Mouse (Mus musculus): ENCODE data around the gene Fam186b.
"Not testable (repeated sequence)": the region's sequence is repeated elsewhere in the genome, so short reads cannot be mapped to it uniquely, and the experiment has no call there.

Fam186b gene

DNA sequence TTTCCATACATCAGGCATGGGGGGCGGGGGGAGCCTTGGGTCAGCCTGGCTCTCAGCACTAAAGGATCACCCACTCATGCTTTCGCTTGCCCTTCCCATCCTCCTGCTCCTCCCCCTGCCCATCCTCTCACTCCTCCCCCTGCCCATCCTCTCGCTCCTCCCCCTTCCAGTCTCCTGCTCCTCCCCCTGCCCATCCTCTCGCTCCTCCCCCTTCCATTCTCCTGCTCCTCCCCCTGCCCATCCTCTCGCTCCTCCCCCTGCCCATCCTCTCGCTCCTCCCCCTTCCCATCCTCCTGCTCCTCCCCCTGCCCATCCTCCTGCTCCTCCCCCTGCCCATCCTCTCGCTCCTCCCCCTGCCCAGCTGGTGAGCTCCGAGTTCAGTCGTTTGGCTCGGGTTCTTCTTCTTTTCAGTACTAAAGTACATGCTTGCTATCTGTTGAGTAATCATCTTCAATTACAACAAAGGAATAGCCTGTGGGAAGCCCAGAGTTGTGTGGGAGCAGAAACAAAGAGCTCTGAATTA is 35.9 kb downstream of the Fam186b start:
- in situ Hi-C loops (cut with MboI, MseI) = no loop called here

DNA sequence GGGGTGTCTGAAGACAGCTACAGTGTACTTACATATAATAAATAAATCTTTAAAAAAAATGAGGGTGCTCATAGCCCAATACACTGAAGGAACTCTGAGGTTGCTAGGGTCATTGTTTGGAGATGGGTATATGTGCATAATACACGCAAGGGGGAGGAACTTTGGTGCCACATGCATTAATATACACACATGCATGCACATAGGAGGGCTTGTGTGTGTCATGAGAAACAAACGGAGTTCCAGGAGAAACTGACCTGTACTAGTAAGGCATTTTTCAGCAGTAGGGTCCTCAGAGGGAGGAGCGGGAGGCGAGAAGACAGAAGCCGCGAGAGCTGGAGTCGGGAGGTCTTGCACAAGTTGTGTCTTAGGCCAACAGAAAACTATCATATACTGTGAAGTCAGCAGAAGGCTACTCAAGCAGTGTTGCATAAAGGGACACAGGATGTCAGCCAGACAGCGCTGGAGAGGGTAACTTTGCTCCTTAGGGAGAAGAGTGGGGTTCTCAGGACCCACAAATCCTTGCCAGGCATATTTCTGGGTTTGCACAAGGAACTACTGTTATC is 36.4 kb downstream of the Fam186b start:
- in situ Hi-C loops (cut with MboI, MseI) = no loop called here

DNA sequence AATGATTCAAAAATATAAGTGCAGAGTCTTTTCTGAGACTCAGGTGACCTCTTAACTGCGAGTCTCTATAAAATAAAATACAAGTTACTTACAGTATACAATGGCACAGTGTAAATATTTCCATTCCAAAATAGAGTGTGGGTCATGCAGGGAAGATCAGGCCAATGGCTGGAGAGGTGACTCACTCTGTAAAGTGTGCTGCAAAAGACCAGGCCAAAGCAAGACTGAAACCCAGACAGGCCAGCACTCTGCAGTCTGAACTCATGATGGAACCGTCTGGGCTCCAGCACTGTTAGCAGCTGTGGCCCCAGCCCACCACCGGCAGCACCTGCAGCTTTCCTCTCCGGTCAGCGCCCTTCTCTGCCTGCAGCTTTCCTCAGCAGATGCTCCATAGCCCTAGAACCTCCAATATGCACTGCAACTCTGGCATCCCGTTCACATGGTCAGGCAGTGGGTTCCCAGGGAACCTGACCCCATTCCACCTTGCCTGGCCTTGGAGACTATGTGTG is 40.4 kb downstream of the Fam186b start:
- in situ Hi-C loops (cut with MboI, MseI) = no loop called here

DNA sequence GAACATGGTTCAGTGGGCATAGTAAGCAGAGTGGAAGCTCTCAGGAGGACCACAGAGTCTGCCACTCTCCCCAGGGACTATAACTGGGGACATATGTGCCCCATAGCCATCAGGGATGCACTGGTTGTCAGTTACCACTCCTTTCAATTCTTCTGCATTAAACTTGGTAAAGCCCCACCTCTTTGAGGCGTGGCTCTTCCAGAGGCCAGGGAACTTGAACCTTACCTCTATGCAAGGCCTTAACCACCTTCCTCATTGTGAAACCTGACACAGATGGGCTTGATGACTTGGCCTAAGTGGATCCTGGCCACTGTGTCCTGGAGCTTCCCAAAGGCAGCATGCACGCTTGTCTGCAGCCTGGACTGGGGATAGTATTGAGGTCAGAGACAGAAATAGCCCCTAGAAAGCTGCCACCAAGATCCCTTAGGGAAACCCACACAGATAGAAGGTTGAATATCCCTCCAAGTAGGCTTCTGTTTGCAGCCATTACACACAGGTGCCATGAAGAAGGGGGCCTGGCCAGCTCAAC is 41.1 kb downstream of the Fam186b start:
- in situ Hi-C loops (cut with MboI, MseI) = no loop called here

DNA sequence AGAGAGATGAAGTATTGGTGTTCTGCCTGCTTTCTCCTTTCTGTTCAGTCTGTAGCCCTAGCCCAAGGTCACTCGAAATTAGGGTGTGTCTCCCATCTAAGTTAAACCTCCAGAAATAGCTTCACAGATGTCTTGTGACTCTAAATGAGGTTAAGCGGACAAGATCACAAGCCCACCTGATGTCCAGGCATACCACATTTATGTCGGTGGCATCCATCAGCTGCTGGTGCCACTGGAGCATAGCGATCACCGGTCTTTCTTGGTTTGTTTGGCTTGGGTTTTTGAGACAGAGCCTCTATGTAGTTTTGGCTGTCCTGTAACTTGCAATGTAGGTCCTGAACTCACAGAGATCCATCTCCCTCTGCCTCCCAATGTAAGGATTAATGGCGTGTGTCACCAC is 41.9 kb downstream of the Fam186b start:
- in situ Hi-C loops (cut with MboI, MseI) = no loop called here

DNA sequence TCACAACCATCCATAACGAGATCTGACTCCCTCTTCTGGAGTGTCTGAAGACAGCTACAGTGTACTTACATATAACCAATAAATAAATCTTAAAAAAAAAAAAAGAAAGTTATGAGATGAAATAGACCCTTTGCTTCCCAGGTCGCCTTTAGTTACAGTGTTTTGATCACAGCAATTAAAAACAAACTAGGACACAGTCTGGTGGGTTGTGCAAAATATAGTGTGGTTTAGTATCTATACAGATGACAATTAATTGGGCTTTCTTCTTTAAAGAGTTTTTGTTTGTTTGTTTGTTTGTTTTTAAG is 42.6 kb downstream of the Fam186b start:
- in situ Hi-C loops (cut with MboI, MseI) = not testable (repeated sequence)

DNA sequence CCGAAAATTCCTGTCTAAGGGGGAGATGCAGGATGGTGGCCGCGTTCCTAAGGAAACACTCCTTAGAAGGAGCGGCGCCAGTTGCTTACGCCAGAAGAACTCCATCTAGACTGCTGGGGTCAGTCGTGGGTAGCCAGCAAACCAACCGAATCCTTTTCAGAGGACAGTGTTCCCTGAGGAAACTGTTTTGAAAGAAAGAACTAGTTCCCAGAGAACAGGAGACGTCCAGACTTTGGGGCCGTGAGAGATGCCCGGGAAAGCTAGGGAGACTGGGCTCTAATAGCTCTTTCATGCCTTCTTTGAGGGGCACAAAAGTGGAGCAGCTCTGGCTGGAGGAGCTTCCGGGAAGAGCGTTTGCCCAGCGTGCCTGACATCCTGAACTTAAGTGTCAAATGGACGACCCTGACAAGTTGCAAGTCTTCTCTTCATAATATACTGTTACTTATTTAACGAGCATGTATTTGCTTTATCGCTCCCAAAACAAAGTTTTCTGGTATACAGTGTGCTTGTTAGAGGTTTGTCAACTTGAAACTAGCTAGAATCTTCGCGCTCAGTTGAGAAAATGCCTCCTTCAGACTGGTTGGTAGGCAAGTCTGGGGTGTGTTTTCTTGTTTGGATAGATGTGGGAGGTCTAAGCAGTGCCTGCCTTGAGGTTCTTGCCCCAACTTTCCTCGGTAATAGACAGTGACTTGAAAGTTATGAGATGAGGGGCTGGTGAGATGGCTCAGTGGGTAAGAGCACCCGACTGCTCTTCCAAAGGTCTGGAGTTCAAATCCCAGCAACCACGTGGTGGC is 43.1 kb downstream of the Fam186b start:
- in situ Hi-C loops (cut with MboI, MseI) = no loop called here

DNA sequence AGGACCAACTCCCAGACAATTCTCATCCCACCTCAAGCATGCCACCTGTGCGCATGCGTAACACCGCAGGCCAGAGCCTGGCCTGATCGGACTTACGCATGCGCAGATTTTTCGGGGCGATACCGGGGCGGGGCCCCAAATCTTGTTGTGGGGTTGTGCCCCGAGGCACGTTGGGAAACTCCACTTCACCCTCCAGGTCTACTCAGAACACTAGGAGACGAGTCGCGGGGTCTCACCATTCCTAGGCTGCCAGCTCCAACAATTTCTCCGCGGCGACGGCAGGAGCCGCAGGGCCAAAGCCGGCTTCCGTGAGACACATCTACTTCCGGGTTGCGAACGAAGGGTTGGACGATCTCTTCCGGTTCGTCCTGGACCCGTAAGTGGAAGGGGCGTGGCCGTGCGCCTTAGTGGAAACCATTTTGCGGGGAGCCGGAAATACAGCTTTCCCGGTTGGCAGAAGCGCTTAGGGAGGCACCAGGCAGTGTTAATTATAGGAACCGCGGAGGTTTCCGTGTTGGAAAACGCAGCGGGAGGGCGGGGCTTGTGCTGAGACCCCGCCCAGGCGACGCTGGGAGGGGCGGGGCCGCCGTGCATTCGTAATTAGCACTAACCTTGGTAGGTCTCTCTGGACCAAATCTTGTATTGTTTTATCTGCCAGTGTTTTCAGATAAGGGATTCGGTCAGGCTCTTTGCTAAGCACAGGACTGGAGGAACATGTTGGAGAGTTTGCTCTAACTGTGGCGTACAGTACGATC is 43.9 kb downstream of the Fam186b start, which contains the start of gene Mcrs1:
Mcrs1 (minus strand) TSS at position 336 of the 755 bp plus-strand sequence.
- in situ Hi-C loops (cut with MboI, MseI) = no loop called here

DNA sequence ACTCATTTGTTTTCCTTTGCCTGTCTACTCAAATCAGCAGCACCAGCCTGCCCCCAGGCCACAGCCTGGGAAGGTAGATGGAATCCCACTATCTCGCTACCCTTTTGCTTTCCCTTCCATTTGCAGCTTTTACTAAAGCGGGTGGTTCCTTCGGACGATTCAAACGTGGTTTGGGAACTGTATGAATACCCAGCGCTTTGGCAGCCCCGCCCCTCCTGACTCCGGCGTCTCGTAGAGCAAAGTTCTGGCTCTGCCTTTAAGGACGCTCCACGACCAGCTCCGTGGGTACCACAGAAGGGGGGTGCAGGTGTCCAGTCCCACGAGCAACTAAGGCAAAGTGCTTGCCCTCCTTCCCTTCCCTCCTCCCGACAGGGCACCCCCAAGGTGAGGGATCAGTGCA is 44.6 kb downstream of the Fam186b start:
- in situ Hi-C loops (cut with MboI, MseI) = not testable (repeated sequence)

DNA sequence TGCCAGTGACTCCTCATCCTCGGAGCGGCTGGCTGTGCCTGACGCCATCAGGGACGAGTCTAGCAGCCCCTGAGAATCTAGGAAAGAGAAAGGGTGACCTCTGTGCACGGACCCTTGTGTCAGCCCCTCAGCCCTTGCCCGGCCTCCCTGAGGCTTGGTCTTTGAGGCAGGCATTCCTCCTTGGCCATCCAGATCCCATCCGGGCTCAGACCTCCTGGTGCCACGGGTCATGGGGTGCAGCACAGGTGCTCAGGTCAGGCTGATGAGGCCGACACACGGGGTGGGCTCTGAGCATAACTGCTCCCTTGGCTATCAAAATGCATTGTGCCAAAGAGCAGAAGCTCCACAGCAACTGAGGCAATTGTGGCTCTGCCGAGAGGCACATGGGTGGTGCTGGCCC is 45.8 kb downstream of the Fam186b start:
- in situ Hi-C loops (cut with MboI, MseI) = no loop called here

DNA sequence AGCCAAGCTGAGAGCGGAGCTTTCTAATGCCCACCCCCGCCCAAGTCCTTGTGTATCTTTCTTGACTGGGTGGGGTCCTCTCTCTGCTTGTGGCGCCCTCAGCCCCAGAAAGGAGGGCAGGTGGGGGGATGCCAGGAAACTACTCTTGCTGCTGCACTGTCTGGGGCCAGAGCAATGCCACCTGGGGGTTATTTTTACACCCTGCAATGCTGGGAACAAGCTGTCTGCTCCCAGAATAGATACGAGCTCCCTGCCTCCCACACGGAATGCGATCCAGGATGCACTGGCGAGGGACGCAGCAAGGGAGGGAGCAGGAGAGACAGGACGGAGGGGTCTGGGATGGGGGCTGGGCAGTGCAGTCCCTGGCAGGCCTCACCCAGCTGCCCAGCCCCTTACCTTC is 46.7 kb downstream of the Fam186b start:
- in situ Hi-C loops (cut with MboI, MseI) = no loop called here

DNA sequence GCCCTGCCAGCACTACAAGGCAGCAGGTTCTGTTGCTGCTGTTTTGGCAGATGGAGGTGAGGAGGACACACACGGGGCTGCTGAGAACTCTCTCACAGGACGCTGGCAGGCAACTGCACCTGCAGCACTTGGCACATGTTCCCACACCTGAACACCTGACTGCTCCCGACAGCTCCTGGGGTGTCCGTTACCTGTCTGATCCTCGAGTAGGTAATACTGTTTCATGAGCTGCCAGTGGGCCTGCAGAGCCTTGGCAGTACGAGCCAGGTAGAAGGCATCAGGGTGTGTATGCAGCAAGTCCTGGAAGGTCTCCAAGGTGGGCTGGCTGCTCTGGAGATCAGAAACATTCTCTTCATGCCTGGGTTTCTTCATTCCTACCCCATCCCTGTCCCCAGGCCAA is 49.0 kb downstream of the Fam186b start:
- in situ Hi-C loops (cut with MboI, MseI) = not testable (repeated sequence)

DNA sequence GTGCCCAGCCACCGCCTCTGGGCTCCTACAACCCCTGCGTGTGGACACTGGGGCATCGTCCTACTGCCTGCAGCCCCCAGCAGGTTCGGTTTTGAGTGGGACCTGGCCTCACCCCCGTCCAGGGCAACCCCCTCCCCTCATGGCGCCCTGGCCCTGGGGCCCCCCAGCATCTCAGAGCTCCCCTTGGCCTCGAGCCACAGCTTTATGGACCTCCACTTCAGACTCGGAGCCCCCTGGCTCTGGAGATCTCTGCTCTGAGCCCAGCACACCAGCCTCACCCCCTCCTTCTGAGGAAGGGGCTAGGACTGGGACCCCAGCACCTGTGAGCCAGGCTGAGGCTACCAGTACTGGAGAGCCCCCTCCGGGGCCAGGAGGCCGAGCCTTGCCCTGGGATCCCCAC is 53.6 kb downstream of the Fam186b start:
- in situ Hi-C loops (cut with MboI, MseI) = no loop called here

DNA sequence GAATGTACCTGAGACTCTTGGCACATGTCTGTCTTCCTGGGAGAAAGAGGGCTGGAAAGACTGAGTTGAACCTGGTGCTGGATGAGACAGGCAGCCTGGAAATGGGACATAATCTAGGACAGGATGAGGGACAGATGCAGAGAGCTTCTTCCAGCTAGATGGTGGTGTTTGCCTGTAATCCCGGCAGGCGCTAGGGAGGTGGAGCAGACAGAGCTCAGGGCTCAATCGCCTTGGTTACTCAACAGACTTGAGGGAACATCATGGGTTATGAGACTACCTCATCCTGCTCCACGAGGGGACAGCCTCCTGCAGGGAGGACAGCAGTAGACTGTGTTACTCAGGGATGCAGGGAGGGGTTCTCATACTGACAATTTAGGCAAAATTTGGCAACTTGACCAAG is 54.4 kb downstream of the Fam186b start:
- in situ Hi-C loops (cut with MboI, MseI) = no loop called here

DNA sequence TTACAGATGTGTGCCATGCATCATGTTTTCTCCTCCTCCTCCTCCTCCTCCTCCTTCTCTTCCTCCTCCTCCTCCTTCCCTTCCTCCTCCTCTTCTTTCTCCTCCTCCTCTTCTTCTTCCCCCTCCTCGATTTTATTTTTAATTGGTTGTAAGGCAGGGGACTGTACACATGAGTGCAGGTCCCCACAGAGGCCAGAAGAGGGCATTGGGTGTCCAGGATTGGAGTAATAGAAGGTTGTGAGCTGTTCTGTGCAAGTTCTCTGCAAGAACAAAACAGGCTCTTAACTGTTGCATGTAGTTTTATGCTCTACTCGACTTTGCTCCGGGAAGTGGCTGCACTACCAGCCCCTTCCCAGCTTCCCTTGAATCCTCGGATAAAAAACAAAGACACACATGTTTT is 55.6 kb downstream of the Fam186b start:
- in situ Hi-C loops (cut with MboI, MseI) = no loop called here

DNA sequence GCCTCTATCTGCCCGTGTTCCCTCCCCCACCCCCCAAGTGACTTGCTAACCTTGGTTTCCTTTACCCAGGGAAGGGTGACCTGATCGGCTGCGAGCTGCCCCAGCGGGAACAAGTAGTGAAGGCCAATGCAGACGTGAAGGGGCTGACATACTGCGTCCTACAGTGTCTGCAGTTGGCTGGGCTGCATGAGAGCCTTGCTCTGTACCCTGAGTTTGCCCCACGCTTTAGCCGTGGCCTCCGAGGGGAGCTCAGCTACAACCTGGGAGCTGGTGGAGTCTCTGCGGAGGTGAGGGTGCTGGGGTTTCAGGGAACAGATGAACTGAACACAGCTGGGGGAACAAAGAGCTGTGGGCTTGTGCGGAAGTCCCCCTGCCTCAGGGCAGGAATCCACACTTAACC is 57.7 kb downstream of the Fam186b start:
- in situ Hi-C loops (cut with MboI, MseI) = no loop called here

DNA sequence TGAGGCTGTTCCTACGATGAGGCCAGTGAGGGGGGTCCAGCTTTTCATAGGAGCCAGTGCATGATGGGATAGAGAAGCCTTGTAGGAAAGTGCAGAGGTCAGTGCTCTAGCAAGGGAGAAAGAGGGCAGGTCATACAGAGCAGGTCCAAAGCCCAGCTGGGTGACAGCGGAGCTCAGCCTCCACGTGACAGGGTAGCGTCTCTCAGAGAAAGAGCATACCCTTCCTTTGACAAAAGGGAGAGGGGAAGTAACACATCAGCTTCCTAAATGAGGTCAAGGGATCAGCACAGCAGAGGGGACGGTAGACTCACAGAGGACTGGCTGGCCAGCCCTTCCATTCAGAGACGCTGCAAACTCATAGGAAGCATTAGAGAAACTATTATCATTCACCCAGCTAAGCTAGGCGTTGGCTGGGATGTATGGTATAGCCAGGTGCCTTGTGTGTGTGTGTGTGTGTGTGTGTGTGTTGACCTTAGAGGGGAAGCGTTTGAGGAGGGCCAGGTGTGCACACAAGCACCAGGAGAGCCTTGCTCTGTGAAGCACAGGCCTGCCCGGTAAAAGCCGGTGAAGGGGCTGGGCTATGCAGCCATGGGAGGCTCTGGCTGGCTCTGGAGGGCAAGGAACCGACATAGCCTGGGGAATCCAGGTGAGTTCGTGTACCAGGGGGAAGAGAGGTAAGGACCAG is 61.2 kb downstream of the Fam186b start:
- in situ Hi-C loops (cut with MboI, MseI) = no loop called here

DNA sequence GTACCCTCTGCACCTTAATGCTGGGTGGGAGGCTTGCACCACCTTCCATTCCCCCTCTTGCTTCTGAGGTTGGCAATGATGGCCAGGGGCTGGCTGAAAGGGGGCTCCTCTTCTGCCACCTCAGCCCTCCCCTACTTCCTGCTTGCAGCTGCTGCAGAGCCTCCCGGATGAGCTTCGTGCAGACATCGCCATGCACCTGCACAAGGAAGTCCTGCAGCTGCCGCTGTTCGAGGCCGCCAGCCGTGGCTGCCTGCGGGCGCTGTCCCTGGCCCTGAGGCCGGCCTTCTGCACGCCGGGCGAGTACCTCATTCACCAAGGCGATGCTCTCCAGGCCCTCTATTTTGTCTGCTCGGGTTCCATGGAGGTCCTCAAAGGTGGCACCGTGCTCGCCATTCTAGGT is 62.0 kb downstream of the Fam186b start:
- in situ Hi-C loops (cut with MboI, MseI) = no loop called here

DNA sequence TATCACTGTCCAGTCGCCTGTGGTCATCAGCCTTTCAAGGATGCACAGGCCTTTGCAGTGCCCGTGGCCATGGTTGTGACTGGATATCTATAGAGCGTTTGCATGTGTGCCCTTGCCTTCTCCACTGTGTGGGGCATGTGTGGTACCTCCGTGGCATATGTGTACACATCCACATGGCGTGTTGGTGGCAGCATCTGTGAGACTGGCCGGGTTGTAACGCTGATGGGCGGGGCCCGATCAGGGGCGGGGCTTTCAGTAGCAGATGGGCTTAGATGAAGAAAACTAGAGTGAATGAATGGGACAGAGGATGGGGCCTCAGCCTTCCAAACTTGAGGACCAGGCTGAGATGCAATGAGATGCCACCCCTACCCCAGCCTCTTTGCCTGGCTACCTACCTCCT is 63.7 kb downstream of the Fam186b start:
- in situ Hi-C loops (cut with MboI, MseI) = no loop called here

DNA sequence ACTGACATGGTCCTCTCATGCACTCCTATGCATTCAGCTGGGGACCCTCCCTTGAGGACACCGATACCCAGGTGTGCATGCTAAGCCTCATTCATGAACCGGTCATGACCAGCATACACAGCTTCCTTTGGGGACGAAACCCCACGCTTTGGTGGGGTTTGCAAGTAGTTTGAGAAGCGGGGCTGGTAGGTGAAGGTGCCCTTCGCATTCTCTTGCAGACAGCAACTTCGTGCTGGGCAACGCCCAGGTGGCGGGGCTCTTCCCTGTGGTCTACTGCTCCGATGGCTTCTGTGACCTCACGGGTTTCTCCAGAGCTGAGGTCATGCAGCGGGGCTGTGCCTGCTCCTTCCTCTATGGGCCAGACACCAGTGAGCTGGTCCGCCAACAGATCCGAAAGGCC is 69.6 kb downstream of the Fam186b start:
- in situ Hi-C loops (cut with MboI, MseI) = no loop called here

DNA sequence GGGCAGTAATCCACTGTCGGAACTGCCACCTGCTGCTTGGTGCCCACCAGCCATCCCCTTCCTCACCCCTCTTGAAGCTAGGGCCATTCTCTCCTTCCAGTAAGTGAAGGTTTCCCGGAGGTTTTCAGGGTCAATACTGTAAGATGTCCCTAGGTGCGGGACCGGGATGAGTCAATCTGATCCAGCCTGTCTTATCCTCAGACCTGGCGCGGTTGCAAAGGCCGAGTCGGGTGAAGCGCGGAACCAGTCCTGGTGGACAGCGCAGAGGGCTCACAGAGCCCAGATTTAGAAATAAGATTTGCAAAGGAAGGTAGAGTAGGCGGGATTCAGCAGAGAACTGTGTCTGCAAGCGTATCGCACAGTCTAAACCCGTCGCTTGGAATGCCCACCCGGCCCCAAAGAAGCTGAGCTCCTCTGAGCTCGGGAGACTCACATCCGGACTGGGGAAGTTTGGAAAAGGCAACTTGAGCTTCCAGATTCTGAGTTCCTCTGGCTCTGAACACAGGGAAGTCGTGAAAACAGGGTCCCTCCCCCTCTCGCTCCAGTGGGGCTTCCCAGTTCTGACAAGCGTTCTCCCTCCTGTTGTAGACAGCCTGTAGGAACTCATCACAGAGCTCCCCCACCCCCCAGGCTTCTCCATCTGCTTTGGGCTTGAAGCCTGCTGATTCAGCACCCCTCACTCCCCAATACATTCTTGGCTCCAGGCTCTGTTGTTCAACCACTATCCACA is 70.4 kb downstream of the Fam186b start:
- in situ Hi-C loops (cut with MboI, MseI) = no loop called here

Data from T-helper 17 cell (primary cell).